Mouse (Mus musculus): ENCODE results near the gene Dffa. TPM values are rescaled to one million over a fixed set of nuclear protein-coding genes. Genes with fewer than 3 reads are reported as not detected.
"Not testable (repeated sequence)": the region's sequence is repeated elsewhere in the genome, so short reads cannot be mapped to it uniquely, and the experiment has no call there.

Gene Dffa
- total RNA-seq, 2 experiments from 2014 or later, result 60.4 to 90.0 TPM

- H3K27ac ChIP-seq, result no peak overlapping the region
- H3K4me3 ChIP-seq, result no peak overlapping the region
- peak; percentile 63 for DNase-seq
- peak; percentile 66 for TF ChIP-seq CTCF (IDR thresholded peaks at IDR 0.05)
- intact Hi-C loops (cut with DNase I), result loop anchor here (2.0 kb wide), 1 partner anchor 320 kb away; no protein-coding TSS in a partner anchor
Observed at GRCm38 (mm10) chr4:149066672-149067551, 37.0 kb upstream of the Dffa start.

- no peak for DNase-seq
- no peak for TF ChIP-seq CTCF (IDR thresholded peaks at IDR 0.05)
- H3K27ac ChIP-seq, result no peak overlapping the region
- intact Hi-C loops (cut with DNase I), result no loop called here
- H3K4me3 ChIP-seq, result no peak overlapping the region
Observed at GRCm38 (mm10) chr4:149075073-149075472, 28.9 kb upstream of the Dffa start.

GRCm38 (mm10) chr4:149075871-149076575 lies 27.9 kb upstream of the Dffa start:
- intact Hi-C loops (cut with DNase I), result loop anchor here (2.0 kb wide), 2 partner anchors 61 to 371 kb away; partner anchors contain the start of gene Cenps
- DNase-seq, result peak; percentile 48
- H3K27ac ChIP-seq, result no peak overlapping the region; the same call in 1 of the 2 replicates
- H3K4me3 ChIP-seq, result no peak overlapping the region
- TF ChIP-seq CTCF (IDR thresholded peaks at IDR 0.05), result peak; percentile 66

DNA sequence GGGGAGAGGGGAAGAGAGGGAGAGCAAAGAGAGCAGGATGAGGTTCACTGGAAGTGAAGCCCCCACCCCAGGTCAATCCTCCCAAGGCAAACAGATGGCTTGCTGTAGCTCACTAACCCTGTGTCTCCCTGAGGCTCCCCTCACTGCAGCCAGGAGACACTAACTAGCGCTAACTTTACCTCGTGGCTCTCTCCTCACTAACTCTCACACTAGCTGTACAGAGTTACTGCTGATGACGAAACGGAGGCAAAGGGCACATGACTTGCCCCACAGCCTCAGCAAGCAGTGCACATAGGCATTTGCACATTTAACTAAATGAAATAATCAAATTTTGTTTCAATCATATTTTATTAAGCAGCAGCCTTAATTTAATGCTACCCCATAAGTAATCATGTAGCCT lies 25.7 kb upstream of the Dffa start:
- Histone ChIP-seq H3K27ac (no peak overlapping the region), H3K4me3 (no peak overlapping the region)
- intact Hi-C loops (cut with DNase I), result no loop called here
- DNase-seq, result no peak
- no peak for TF ChIP-seq CTCF (IDR thresholded peaks at IDR 0.05)

GRCm38 (mm10) chr4:149079629-149080028 lies 24.3 kb upstream of the Dffa start:
- DNase-seq, result no peak
- Histone ChIP-seq H3K27ac (no peak overlapping the region), H3K4me3 (no peak overlapping the region)
- no peak for TF ChIP-seq CTCF (IDR thresholded peaks at IDR 0.05)
- intact Hi-C loops (cut with DNase I), result no loop called here

DNA sequence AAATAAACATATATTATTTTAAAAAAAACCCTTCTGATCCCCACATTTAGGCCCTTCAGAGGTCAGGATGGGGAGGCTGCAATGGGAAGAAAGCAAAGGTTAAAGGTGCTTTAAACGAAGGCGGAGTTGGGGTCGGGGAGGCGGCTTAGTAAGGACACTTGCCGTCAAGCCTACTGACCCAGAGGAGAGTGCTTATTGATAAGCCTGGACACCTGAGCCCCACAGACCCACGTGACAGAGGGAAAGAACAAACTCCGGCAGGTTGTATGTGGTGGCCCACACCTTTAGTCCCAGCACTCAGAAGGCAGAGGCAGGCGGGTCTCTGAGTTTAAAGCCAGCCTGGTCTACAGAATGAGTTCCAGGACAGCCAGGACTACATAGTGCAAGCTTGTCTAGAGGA lies 23.8 kb upstream of the Dffa start:
- no peak overlapping the region for H3K27ac ChIP-seq
- no peak for DNase-seq
- TF ChIP-seq CTCF (IDR thresholded peaks at IDR 0.05), result no peak
- intact Hi-C loops (cut with DNase I), result no loop called here
- no peak overlapping the region for H3K4me3 ChIP-seq

DNA sequence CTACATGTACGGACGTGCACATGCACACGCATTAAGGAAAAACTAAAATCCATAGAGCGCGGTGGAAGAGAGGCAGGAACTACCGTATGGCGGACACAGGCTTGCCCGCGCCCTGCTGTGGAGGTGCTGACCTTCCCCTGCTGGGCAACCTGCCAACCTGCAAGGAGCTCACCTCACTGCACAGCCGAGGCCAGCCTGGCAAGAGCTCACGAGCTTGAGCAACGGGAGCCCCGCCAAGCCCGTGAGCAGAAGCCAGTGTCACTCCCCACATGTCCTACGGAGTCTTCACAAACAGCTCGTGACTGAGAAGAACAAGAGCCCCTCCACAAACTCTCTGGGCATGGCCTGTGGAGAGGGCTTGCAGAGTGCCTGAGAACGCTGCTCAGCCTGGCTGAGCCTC lies 22.4 kb upstream of the Dffa start:
- intact Hi-C loops (cut with DNase I), result no loop called here
- peak overlapping the region; percentile 37 for H3K4me3 ChIP-seq
- peak; percentile 88 for DNase-seq
- TF ChIP-seq CTCF (IDR thresholded peaks at IDR 0.05), result no peak
- peak overlapping the region; percentile 79 for H3K27ac ChIP-seq

GRCm38 (mm10) chr4:149085381-149085780 lies 18.6 kb upstream of the Dffa start:
- Histone ChIP-seq H3K27ac (no peak overlapping the region), H3K4me3 (no peak overlapping the region)
- intact Hi-C loops (cut with DNase I), result no loop called here
- no peak for DNase-seq
- TF ChIP-seq CTCF (IDR thresholded peaks at IDR 0.05), result no peak

DNA sequence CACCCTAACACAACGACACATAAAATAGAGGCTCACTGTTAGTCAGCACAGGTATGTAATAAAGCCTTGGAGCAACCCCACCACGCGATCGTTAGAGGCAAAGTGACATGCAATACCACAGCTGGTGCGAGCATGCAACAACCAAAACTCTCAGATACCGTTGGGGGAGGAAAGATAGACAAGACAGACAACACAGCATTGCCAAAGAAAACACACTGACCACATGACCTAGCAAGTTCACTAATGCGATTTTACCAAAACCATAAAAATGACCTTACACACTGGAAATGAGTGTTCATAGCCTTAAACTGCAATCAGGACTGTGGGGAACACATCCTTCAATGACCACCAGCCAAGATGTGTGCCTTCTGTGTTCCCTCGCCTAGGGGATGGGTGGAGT lies 12.6 kb upstream of the Dffa start:
- intact Hi-C loops (cut with DNase I), result no loop called here
- Histone ChIP-seq H3K4me3 (no peak overlapping the region), H3K27ac (no peak overlapping the region)
- no peak for TF ChIP-seq CTCF (IDR thresholded peaks at IDR 0.05)
- no peak for DNase-seq

GRCm38 (mm10) chr4:149097956-149098355 lies 6.0 kb upstream of the Dffa start:
- intact Hi-C loops (cut with DNase I), result no loop called here
- no peak for TF ChIP-seq CTCF (IDR thresholded peaks at IDR 0.05)
- H3K27ac ChIP-seq, result no peak overlapping the region
- no peak for DNase-seq
- peak overlapping the region; percentile 86 for H3K4me3 ChIP-seq

DNA sequence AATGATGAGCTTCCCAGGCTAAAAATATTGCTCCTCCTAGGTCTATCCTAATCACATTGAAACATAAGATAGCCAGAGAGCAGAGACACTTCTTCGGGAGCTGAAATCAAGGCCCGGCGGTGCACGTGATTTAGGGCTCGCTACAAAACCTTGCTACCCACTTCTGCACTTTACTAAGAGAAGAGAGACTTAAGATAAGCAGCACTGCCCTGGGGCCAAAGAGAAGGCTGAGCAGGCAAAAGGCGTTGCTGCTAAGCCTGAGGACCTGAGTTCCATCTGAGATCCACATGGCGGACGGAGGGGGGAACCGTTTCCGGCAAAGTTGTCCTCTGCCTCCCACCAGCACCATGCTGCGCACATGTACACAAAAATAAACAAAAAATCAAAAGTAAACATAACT lies 5.4 kb upstream of the Dffa start:
- Histone ChIP-seq H3K4me3 (peak overlapping the region; percentile 86), H3K27ac (peak overlapping the region; percentile 96; the same call in 1 of the 2 replicates)
- intact Hi-C loops (cut with DNase I), result no loop called here
- no peak for TF ChIP-seq CTCF (IDR thresholded peaks at IDR 0.05)
- DNase-seq, result no peak

DNA sequence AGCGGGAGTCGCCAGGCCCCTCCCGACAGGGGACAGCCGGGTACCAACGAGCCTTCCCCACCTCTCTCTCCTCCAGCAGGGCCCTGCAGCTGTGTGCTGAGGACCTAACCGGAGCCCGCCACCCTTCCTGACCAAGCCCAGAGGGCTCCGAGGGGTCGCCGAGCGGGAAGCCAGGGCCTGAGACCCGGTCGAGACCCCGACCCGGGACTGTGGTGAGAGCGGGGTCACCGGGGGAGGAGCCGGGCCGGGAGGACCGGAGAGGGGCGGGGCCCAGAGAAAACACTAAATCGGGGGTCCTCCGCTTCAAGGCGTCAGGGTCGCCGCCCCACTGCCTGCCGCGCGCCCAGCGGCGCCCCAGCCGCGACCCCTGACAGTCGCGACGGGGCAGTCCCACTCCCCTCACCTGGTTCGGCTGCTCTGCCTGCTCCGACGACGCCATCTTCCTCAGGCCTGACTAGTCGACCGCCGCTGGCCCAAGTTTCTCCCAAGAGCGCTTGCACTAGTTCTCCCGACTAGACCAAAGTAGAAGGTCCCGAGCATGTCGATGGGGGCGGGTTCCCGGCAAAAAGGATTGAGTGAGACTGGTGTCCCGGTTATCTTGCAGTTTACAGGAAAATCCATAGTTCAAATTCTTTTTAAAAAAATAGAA lies 4.5 kb upstream of the Dffa start, which contains the start of gene Pex14:
Gene Pex14, minus strand, starts transcription at position 508 of the 649 bp plus-strand sequence.
- peak; percentile 92 for DNase-seq
- Histone ChIP-seq H3K4me3 (peak within 1 kb of the TSS; percentile 86), H3K27ac (peak within 1 kb of the TSS; percentile 96)
- intact Hi-C loops (cut with DNase I), result no loop called here
- TF ChIP-seq CTCF (IDR thresholded peaks at IDR 0.05), result no peak

GRCm38 (mm10) chr4:149100449-149100848 lies 3.5 kb upstream of the Dffa start:
- DNase-seq; intact Hi-C loops (cut with DNase I); H3K4me3 ChIP-seq; H3K27ac ChIP-seq: not testable (repeated sequence)
